Mouse (Mus musculus): ENCODE measurements around the gene Zfp692. TPM values are rescaled to one million over a fixed set of nuclear protein-coding genes. Genes with fewer than 3 reads are reported as not detected.

The Zfp692 gene
- total RNA-seq (2023), result 10 to 100 TPM; 30.4 to 32.7 TPM

DNA sequence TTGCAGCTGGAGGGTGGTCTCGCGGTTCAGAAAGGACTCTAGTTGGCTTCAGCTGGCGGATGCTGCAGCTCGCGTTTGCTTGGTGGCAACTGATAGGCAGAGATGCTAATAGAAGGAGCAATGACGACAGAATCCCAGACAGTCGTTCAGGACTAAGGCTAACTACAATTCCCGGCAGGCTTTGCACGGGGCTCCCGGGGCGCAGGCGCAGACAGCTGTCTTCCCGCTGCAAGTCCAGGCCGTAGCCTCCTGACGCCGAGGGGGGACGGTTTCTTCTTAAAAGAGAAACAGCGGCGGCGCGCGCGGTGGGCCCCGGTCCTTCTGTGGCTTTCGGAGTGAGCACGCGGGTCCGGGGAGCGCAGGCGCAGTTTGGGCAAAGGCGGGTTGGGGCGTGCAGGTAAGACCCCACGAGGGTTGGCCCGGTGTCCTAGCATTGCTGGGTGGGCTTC is at the start of gene Zfp692:
Gene Zfp692, plus strand, starts transcription at position 210 of the 449 bp plus-strand sequence.

DNA sequence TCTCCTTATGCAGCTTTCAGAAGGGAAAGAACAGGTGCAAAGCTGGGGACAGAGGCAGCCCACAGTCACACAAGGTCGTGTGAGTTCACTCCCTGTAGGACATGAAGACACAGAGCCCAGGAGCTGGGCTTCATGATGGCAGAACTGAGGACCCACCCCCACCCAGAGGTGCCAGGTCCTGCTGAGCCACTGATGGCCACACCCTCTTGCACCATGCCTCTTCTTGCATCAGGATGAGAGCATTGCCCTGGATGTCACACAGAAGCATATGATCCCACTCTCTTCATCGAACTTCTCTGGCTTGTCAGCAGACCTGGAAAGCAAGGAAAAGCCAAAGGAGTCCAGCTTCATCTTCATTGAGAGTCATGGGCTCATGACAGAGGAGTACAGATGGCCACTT is 32.3 kb upstream of the Zfp692 start, which contains the start of gene 4930438A08Rik:
Gene 4930438A08Rik, plus strand, starts transcription at position 228 of the 400 bp plus-strand sequence.

DNA sequence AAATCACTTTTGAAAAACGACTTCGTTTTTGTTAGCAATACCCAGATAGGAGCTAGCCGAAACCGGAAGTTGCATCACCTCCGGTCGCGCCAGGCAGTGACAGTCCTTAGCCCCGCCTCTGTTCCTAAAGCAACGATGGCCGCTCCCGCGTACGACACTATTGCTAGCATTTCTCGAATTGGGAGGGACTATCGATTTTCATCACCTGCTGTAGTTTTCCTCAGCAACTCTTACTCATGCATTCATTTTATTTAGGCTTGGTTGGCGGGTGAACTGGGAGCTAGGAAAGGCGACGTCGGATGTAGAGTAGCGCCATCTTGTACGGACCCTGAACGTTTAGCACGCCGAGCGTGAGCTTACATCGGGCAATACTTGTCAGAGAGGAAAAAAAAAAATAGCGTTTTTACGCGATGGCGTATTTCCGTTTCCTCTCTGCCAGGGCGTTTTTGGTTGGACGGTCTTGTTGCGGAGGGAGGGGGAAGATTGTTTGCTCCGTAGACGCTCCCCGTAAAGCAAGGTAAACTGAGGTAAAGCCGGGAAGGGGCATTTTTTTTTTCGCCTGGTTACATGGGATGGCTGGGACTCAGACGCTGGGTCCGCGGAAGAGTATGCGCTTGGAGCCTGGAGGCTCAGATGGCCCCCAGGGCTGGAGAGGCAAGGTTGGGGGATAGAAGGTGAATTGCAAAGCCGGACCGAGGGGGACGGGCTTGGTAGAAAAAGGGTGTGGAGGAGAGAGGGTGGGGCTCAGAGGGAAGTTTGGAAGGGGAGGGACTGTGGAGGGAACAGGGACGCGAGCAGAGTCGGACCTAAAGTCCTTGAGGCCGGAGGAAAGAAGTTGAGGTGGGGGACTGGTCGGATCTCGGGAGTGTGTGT is 23.6 kb downstream of the Zfp692 start, which contains the start of the genes Zfp672 and Sh3bp5l:
Gene Zfp672, minus strand, starts transcription at position 64 of the 873 bp plus-strand sequence.
Gene Sh3bp5l, plus strand, starts transcription at position 449 of the 873 bp plus-strand sequence.

Other genes with a start within 250 kb of the Zfp692 start
- not detected for gene Gm12248, start 213.9 kb upstream of the Zfp692 start, total RNA-seq (2023)
- gene Cnot8, start 202.9 kb upstream of the Zfp692 start, total RNA-seq (2023), result 10 to 100 TPM; 49.9 to 54.8 TPM
- gene Gemin5, start 138.5 kb upstream of the Zfp692 start, total RNA-seq (2023), result 10 to 100 TPM; 19.7 to 23.0 TPM
- gene Mrpl22, start 135.4 kb upstream of the Zfp692 start, total RNA-seq (2023), result 10 to 100 TPM; 25.8 to 27.0 TPM
- gene Igtp, start 107.5 kb upstream of the Zfp692 start, total RNA-seq (2023), result 100 to 1,000 TPM in 1 of 2 experiments, 10 to 100 TPM in 1; 92.1 to 120 TPM
- gene Irgm2, start 107.5 kb upstream of the Zfp692 start, total RNA-seq (2023), result 10 to 100 TPM; 23.2 to 28.0 TPM
- not detected for gene 4930438A08Rik, start 32.3 kb upstream of the Zfp692 start, total RNA-seq (2023)
- gene Zfp672, start 23.3 kb downstream of the Zfp692 start, total RNA-seq (2023), result 10 to 100 TPM; 37.8 to 39.5 TPM
- gene Sh3bp5l, start 23.7 kb downstream of the Zfp692 start, total RNA-seq (2023), result 10 to 100 TPM; 29.4 to 38.2 TPM
- not detected for gene Lypd8, start 72.0 kb downstream of the Zfp692 start, total RNA-seq (2023)
- not detected for gene 1810065E05Rik, start 114.0 kb downstream of the Zfp692 start, total RNA-seq (2023)
- not detected for gene Gm12253, start 125.5 kb downstream of the Zfp692 start, total RNA-seq (2023)
- not detected for gene Lypd9, start 145.9 kb downstream of the Zfp692 start, total RNA-seq (2023)
- not detected for gene Olfr30, start 155.2 kb downstream of the Zfp692 start, total RNA-seq (2023)
- gene Olfr332, start 185.5 kb downstream of the Zfp692 start, total RNA-seq (2023), result not detected
- gene Olfr331, start 195.5 kb downstream of the Zfp692 start, total RNA-seq (2023), result not detected
- not detected for gene Olfr330, start 227.8 kb downstream of the Zfp692 start, total RNA-seq (2023)
- gene Olfr329-ps, start 239.4 kb downstream of the Zfp692 start, total RNA-seq (2023), result not detected
- gene Olfr328, start 248.6 kb downstream of the Zfp692 start, total RNA-seq (2023), result under 1 TPM; 0.20 to 0.53 TPM

All from T-cell, adult 66 days (primary cell).